Comparison of ENCODE assay signal across 23 mouse cellular contexts in genomic region chr7:124671117-124671516, GRCm38 (mm10).
A peak's percentile ranks its signal among the peaks of the same experiment; 100 is the strongest.
DNase-seq lines count a peak whose midpoint lies in the region; ATAC-seq and TF ChIP-seq lines count a peak whose summit lies in the region.
"Had no signal": no experiment of that assay in that cellular context is flagged by ENCODE, and none has a peak within 500 bp of the region (broad histone marks: within the 10 kb centered on the region; RNA-seq: fewer than 3 reads in every experiment).

No protein-coding gene starts in this region.

- no peaks in the 10 kb centered on the region for H3K27me3 ChIP-seq in heart, embryonic 15.5 days
- no peaks in the 10 kb centered on the region for H3K27me3 ChIP-seq in C2C12 (ENCODE audit: control insufficient read depth, insufficient read depth, insufficient read length)
- H3K27me3 ChIP-seq in Patski: no peaks in the 10 kb centered on the region
- no peaks in the 10 kb centered on the region for H3K27me3 ChIP-seq in midbrain, embryonic 14.5 days (ENCODE audit: control insufficient read depth, insufficient read depth, low read length)
- H3K27me3 ChIP-seq: embryonic facial prominence, embryonic 12.5 days; hindbrain, embryonic 15.5 days; intestine, embryonic 15.5 days; liver, embryonic 13.5 days; lung, embryonic 15.5 days; midbrain, embryonic 13.5 days had no signal

- no peaks in the 10 kb centered on the region for H3K79me3 ChIP-seq in C2C12 (ENCODE audit: low read depth)

- no peak for DNase-seq in heart, postnatal 14 days
- DNase-seq in left cerebral cortex, adult 9 months (ENCODE audit: low spot score in 2 of 2): peak; percentile 53 to 58
- no peak for DNase-seq in left cerebral cortex, postnatal 10 days (ENCODE audit: extremely low spot score in 1 of 2, low spot score in 2 of 2)
- no peak for DNase-seq in Patski (ENCODE audit: low read depth, low spot score)
- DNase-seq in kidney, adult 11 months: no peak
- DNase-seq in midbrain, embryonic 14.5 days: no peak
- DNase-seq: adrenal gland, postnatal 10 days; cerebellum, adult 9-11 months; gastrocnemius, adult 2 months; heart, postnatal 4 days; kidney, postnatal 36 days; liver, embryonic 13.5 days; thymus, postnatal 4 days had no signal

- no peaks in the 10 kb centered on the region for H3K36me3 ChIP-seq in heart, embryonic 15.5 days
- H3K36me3 ChIP-seq in C2C12 (ENCODE audit: control insufficient read depth, insufficient read depth): no peaks in the 10 kb centered on the region
- no peaks in the 10 kb centered on the region for H3K36me3 ChIP-seq in midbrain, embryonic 14.5 days (ENCODE audit: control insufficient read depth, insufficient read depth, low read length)
- H3K36me3 ChIP-seq: embryonic facial prominence, embryonic 12.5 days; hindbrain, embryonic 15.5 days; intestine, embryonic 15.5 days; limb, embryonic 13.5 days; liver, embryonic 13.5 days; lung, embryonic 15.5 days; midbrain, embryonic 13.5 days had no signal

- H3K4me2 ChIP-seq in heart, embryonic 15.5 days: no peak overlapping the region
- H3K4me2 ChIP-seq in midbrain, embryonic 14.5 days (ENCODE audit: low read length): no peak overlapping the region
- H3K4me2 ChIP-seq: embryonic facial prominence, embryonic 12.5 days; hindbrain, embryonic 15.5 days; intestine, embryonic 15.5 days; limb, embryonic 13.5 days; liver, embryonic 13.5 days; lung, embryonic 15.5 days; midbrain, embryonic 13.5 days had no signal

- no peak overlapping the region for H3K27ac ChIP-seq in heart, embryonic 15.5 days
- no peak overlapping the region for H3K27ac ChIP-seq in midbrain, embryonic 14.5 days (replicated peaks; ENCODE audit: low read depth, low read length)
- H3K27ac ChIP-seq: embryonic facial prominence, embryonic 12.5 days; gastrocnemius, adult 2 months; hindbrain, embryonic 15.5 days; intestine, embryonic 15.5 days; limb, embryonic 13.5 days; liver, embryonic 13.5 days; lung, embryonic 15.5 days; midbrain, embryonic 13.5 days had no signal

- no peaks in the 10 kb centered on the region for H3K9me3 ChIP-seq in heart, embryonic 15.5 days (replicated peaks)
- H3K9me3 ChIP-seq in midbrain, embryonic 14.5 days (ENCODE audit: control insufficient read depth, low read length): no peaks in the 10 kb centered on the region
- H3K9me3 ChIP-seq: embryonic facial prominence, embryonic 12.5 days; hindbrain, embryonic 15.5 days; intestine, embryonic 15.5 days; limb, embryonic 13.5 days; liver, embryonic 13.5 days; lung, embryonic 15.5 days; midbrain, embryonic 13.5 days had no signal

- POLR2A ChIA-PET in Patski (lab: Charles Lee): no interaction called here

- in situ Hi-C loops in Patski (cut with MboI; ENCODE audit: low pct_unique_long_range_greater_than_20kb): no loop called here

- H3K4me3 ChIP-seq in heart, embryonic 15.5 days: no peak overlapping the region
- no peak overlapping the region for H3K4me3 ChIP-seq in C2C12 (ENCODE audit: insufficient read depth, poor library complexity, severe bottlenecking)
- H3K4me3 ChIP-seq in midbrain, embryonic 14.5 days (replicated peaks; ENCODE audit: low read depth, low read length): no peak overlapping the region
- H3K4me3 ChIP-seq: embryonic facial prominence, embryonic 12.5 days; gastrocnemius, adult 2 months; hindbrain, embryonic 15.5 days; intestine, embryonic 15.5 days; limb, embryonic 13.5 days; liver, embryonic 13.5 days; lung, embryonic 15.5 days; midbrain, embryonic 13.5 days had no signal

- H3ac ChIP-seq in C2C12 (ENCODE audit: control insufficient read depth, insufficient read length, low read depth): no peak overlapping the region

- intact Hi-C loops in heart, postnatal 14 days (cut with DNase I): no loop called here
- intact Hi-C loops in left cerebral cortex, postnatal 10 days (cut with DNase I): no loop called here

- H3K4me1 ChIP-seq in heart, embryonic 15.5 days (replicated peaks): peaks cover 12% of the 10 kb centered on the region
- peaks cover 5% of the 10 kb centered on the region; the same call in 1 of the 2 replicates for H3K4me1 ChIP-seq in midbrain, embryonic 14.5 days (ENCODE audit: control insufficient read depth, insufficient read depth, low read length)
- H3K4me1 ChIP-seq: embryonic facial prominence, embryonic 12.5 days; hindbrain, embryonic 15.5 days; intestine, embryonic 15.5 days; liver, embryonic 13.5 days had no signal

- H3K9ac ChIP-seq in heart, embryonic 15.5 days: no peak overlapping the region
- no peak overlapping the region for H3K9ac ChIP-seq in midbrain, embryonic 14.5 days (replicated peaks; ENCODE audit: low read length)
- H3K9ac ChIP-seq: embryonic facial prominence, embryonic 12.5 days; hindbrain, embryonic 15.5 days; intestine, embryonic 15.5 days; limb, embryonic 13.5 days; liver, embryonic 13.5 days; lung, embryonic 15.5 days; midbrain, embryonic 13.5 days had no signal

- ATAC-seq in heart, embryonic 15.5 days (replicated peaks; ENCODE audit: insufficient number of reproducible peaks, insufficient read depth, low FRiP score, low read depth): peak; percentile 22; the same call in 1 of the 2 replicates
- ATAC-seq in Patski: peak; percentile 37
- no peak for ATAC-seq in midbrain, embryonic 14.5 days (ENCODE audit: low FRiP score, low TSS enrichment)
- ATAC-seq: activated CD4-positive, CD25-positive, alpha-beta regulatory T cell, adult 4 months; forebrain, embryonic 14.5 days; intestine, embryonic 15.5 days; midbrain, embryonic 13.5 days had no signal

- H3K79me2 ChIP-seq in C2C12 (ENCODE audit: control insufficient read depth, insufficient read depth): no peaks in the 10 kb centered on the region

- TF ChIP-seq CTCF in C2C12 (IDR thresholded peaks at IDR 0.05; ENCODE audit: control insufficient read depth, insufficient read depth, insufficient read length) (no peak), Patski (IDR thresholded peaks at IDR 0.05) (no peak)

- CTCF ChIA-PET in Patski (lab: Charles Lee): no interaction called here

TF ChIP-seq in C2C12, 6 proteins besides CTCF, POLR2A, EP300 and RAD21:
- TF ChIP-seq MAX (IDR thresholded peaks at IDR 0.05) (no peak), CEBPB (IDR thresholded peaks at IDR 0.05; ENCODE audit: low read depth) (peak; percentile 10), MYOD1 (IDR thresholded peaks at IDR 0.05; ENCODE audit: control insufficient read depth, insufficient read length, low read depth) (no peak), MYOG (IDR thresholded peaks at IDR 0.05; ENCODE audit: control insufficient read depth, extremely low read depth, insufficient read length) (no peak), FOSL1 (IDR thresholded peaks at IDR 0.05; ENCODE audit: insufficient read depth, low read length, poor library complexity, severe bottlenecking) (peak; percentile 43), USF1 (IDR thresholded peaks at IDR 0.05; ENCODE audit: low read depth) (no peak)

Comparison
In these comparisons a context has a peak if more than half of its experiments do, and no peak if none do; other contexts are left out.
1. DNase-seq: peak in left cerebral cortex, adult 9 months (2 of 2); none in heart, postnatal 14 days (0 of 2), left cerebral cortex, postnatal 10 days (0 of 2), Patski (single experiment), kidney, adult 11 months (single experiment) and midbrain, embryonic 14.5 days (single experiment).